Mouse (Mus musculus): ENCODE results near the gene Farp1.
"Not testable (repeated sequence)": the region's sequence is repeated elsewhere in the genome, so short reads cannot be mapped to it uniquely, and the experiment has no call there.

The Farp1 gene

GRCm38 (mm10) chr14:121107707-121108285 lies 72.8 kb downstream of the Farp1 start:
- DNase-seq, result no peak

GRCm38 (mm10) chr14:121108439-121109115 lies 73.6 kb downstream of the Farp1 start:
- DNase-seq, result peak; percentile 67

GRCm38 (mm10) chr14:121109116-121109504 lies 74.1 kb downstream of the Farp1 start:
- no peak for DNase-seq

- no peak for DNase-seq
These were observed 75.7 kb downstream of the Farp1 start for GRCm38 (mm10) chr14:121110492-121111267.

GRCm38 (mm10) chr14:121112061-121112460 lies 77.1 kb downstream of the Farp1 start:
- DNase-seq, result no peak

GRCm38 (mm10) chr14:121113785-121114184 lies 78.8 kb downstream of the Farp1 start:
- no peak for DNase-seq

GRCm38 (mm10) chr14:121116696-121117095 lies 81.7 kb downstream of the Farp1 start:
- DNase-seq, result no peak

GRCm38 (mm10) chr14:121118860-121119259 lies 83.9 kb downstream of the Farp1 start:
- DNase-seq, result no peak

GRCm38 (mm10) chr14:121121664-121122063 lies 86.7 kb downstream of the Farp1 start:
- no peak for DNase-seq

- no peak for DNase-seq
These were observed 87.9 kb downstream of the Farp1 start for GRCm38 (mm10) chr14:121122852-121123251.

- DNase-seq, result peak; percentile 14
These were observed 89.5 kb downstream of the Farp1 start for GRCm38 (mm10) chr14:121124409-121125010.

- peak; percentile 30 for DNase-seq
These were observed 90.7 kb downstream of the Farp1 start for GRCm38 (mm10) chr14:121125651-121126050.

- peak; percentile 50 for DNase-seq
These were observed 91.3 kb downstream of the Farp1 start for GRCm38 (mm10) chr14:121126291-121126690.

- DNase-seq, result no peak
These were observed 94.1 kb downstream of the Farp1 start for GRCm38 (mm10) chr14:121128858-121129800.

- DNase-seq, result not testable (repeated sequence)
These were observed 95.4 kb downstream of the Farp1 start for GRCm38 (mm10) chr14:121130351-121130750.

- no peak for DNase-seq
These were observed 99.4 kb downstream of the Farp1 start for GRCm38 (mm10) chr14:121134414-121134813.

GRCm38 (mm10) chr14:121143831-121144455 lies 108.9 kb downstream of the Farp1 start:
- peak; percentile 14 for DNase-seq

GRCm38 (mm10) chr14:121144496-121144895 lies 109.5 kb downstream of the Farp1 start:
- DNase-seq, result no peak

- no peak for DNase-seq
These were observed 110.3 kb downstream of the Farp1 start for GRCm38 (mm10) chr14:121145291-121145690.

- peak; percentile 42 for DNase-seq
These were observed 110.7 kb downstream of the Farp1 start for GRCm38 (mm10) chr14:121145698-121146097.

- DNase-seq, result peak; percentile 74
These were observed 111.2 kb downstream of the Farp1 start for GRCm38 (mm10) chr14:121146213-121146612.

GRCm38 (mm10) chr14:121147026-121147425 lies 112.0 kb downstream of the Farp1 start:
- no peak for DNase-seq
